Mouse (Mus musculus) left cerebral cortex, adult 9 months (tissue): Measurements from ENCODE around the gene Zfp281.

ENCODE experiments used
- DNase-seq, 2 experiments: peaks; one replicate each; pipeline ENCODE4 v3.0.0; 2022; ENCODE audit warnings: low spot score in 2 of 2

Zfp281 gene

DNA sequence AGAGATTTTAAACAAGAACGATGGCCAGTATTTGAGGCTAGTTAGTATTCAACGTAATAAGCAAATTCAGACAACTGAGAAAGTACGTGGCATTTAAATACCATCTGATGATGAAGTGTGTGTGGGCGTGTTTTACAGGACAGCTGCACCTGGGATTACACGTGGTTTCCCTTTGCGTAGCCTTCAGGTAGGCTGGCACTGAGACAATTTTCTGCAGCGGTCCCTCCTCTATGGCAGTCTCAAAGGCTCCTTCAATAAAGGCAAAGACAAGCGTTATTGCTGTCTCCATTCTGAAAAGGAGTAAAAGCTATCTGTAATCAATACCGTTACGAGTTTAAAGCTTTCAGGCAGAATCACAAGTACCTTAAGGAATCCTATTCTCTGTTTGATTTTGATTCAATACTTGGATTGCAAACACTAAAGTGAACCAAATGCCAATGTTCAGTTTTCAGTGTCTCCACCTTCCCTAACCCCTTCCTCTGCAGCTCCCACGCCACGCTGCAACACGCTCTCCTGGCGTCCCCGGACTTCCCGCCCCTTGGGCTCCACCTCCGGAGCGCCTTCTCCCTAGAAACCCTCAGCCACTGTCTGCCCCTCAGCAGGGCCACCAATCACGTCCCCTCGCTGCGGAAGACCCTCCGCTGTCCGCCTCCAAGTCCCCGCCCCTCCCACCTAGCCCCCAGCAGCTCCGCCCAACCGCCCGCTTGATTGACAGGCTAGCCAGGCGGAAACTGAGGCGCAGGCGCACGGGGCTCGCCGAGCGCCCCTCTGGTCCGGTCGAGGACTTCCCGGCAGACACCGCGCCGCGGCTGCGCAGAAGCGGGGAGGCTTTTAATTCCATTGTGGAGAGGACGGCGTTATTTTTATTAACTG is at the start of gene Zfp281:
Zfp281 (plus strand) TSS at position 756 of the 873 bp plus-strand sequence.
- DNase-seq: peak; percentile 87 to 94

DNA sequence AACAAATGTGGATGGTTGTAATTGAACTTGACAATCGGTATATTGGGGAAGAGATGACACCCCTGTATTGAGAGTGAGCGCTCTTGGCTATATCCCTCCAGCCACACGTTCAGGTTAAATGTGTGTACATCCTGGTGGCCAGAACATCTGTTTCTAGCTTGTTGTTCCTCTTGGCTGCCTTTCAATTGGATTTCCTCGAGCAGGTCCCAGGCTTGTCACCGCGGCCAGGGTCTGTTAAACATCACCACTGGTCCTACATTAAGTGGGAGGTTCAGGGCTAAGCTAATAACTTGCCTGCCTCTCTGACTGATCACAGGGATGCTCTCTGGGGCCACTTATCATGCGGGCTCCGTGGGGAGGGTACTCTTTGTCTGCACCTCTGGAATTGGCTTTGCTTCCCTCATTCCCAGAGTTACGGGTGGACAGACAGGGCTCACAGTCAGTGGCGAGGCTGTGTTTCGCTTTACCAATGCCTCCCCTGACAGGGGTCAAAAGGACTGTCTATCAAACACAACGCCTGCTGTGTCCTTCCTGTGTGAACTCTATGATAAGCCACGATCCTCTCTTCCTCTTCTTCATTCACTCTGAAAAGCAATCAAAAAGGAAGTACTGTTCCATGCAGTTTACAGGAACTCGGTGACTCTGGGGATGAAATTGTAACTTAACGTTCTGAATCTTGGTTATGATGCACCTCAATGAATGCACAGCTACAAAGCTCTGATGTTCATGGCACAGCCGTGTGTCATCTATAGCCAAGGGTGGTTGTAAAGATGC is 46.6 kb upstream of the Zfp281 start:
- DNase-seq: no peak

DNA sequence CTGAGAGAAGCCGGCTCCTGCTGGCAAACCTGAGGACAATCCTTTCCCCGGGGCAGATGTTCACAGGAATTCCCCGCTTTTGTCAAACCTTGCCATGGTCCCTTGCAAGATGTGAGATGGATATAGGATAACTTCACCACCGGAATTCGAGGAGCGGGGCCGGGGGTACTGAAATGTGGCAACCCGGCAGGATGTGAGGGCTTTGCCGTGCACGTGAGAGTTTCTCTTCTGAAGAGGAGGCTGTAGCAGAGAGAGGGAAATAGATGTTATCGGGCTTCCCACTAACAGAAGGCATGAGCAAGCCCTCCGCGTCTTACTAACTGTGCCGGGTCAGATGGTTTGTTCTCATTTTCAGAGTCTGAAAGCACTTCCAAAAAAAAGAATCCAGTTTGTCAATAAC is 45.3 kb upstream of the Zfp281 start:
- no peak for DNase-seq

DNA sequence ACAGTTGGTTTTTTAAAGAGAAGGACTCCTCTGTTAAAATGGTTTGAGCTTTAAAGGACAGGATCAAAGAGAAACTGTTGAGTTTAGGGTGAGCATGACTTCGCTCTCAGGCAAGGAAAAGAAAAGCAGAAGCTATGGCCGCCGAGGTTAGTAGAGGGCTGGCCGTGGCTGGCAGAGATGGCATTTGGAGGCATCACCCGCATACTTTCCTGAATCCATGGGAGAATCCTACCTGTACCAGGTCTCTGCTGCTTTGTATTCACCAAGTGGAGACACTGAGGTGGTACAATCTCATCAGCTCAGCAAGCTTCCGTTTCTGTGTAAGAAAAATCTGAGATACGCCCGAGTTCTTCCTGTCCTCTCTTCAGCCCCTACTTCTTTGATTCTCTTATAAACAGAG is 44.4 kb upstream of the Zfp281 start:
- DNase-seq: no peak

DNA sequence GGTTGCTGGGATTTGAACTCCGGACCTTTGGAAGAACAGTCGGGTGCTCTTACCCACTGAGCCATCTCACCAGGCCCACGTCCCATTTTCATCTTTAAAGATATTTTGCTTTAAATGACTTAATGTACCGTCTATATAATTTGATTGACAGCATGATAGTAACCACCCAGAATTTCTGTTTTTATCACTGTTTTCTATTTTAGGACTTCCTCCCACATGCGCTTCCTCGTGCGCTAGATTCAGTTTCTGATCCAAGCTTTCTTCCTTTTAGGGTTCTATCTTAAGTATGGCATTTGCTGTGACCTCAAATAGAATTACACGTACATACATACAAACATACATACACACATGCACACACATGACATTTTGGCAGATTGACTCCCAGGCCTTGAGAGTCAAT is 42.9 kb upstream of the Zfp281 start:
- DNase-seq: no peak

DNA sequence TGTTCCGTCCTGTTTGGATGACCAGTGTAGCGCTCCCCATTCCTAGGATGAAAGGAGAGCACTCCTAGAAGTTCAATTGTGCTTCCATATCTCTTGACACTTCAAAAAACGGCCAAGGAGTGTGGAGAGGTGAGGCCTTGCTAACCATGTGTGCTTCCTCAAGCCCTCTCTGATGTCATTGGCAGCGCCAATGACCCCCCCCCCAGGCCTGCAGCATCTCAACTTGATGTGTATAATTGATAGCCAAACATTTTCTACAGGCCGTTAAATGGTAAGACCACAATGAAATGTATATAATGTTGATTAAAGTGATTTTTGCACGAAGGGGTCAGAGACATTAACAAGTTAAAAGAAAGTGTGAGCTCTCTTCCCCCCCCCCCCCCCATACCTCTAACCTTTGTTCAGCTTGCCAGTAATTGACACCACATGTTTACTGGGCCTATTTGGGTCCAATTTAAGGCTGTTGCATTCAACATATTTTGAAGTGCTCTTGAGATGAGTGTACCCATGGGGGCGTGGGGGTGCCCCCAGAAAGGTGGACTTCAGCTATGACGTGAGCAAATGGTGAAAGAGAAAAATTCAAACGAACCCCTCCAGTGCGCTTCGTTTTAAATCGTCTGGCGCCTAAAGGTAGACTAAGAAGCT is 36.8 kb upstream of the Zfp281 start:
- no peak for DNase-seq

DNA sequence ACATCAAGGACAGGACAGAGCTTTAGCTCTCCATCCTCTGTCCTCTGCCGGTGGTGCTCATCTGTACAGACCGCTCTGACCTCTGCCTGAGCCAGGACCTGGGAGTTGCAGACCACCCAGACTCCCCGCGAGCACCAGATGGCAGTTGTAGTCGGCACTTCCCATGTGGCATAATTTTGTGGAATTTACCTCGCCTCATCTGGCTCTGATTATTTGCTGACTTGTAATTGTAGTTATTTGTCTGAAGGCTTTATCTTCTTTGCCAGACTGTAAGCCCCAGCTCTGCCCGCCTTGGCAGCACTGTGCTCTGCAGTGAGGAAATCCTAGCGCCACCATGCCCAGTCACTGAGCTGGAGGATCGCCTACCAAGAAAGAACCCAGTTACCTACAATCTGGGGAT is 35.8 kb upstream of the Zfp281 start:
- no peak for DNase-seq

DNA sequence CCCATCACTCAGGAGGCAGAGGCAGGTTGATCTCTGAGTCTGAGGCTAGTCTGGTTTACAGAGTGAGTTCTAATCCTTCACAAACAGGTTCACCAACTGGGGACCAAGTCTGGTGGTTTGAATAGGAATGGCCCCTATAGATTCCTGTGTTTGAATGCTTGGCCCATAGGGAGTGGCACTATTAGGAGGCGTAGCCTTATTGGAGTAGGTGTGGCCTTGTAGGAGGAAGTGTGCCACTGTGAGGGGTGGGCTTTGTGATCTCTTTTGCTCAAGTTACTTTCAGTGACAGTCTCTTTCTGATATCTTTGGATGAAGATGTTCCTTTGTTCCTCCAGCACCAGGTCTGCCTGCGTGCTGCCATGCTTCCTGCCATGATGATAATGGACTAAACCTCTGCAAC is 32.0 kb upstream of the Zfp281 start:
- DNase-seq: no peak

DNA sequence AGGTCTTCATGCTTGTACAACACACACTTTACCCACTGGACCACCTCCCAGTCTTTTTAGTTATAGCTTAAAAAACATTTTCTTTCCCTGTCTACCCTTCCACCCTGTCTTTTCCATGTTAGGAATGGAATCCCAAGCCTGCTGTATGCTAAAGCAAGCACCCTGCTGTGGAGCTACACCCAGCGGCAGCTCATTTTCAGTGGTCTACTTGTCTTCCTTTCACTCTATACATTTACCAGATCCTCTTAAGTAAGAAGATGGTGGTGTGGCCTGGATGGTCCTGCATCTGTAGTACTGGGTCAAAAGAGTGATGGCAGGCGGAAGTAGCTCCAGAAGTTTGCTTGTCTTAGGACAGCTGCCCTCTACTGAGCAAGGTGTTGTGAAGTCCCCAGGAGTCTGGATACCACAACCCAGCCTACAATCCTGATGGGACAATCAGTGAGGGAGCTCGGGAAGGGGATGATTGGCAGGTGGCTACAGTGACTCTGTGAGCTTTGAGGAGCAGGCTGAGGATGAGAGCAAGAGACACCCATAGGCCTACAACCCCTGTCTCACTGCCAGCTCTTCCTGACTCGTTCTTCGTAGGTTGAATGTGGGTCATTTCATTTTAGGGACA is 30.4 kb upstream of the Zfp281 start:
- DNase-seq: no peak

DNA sequence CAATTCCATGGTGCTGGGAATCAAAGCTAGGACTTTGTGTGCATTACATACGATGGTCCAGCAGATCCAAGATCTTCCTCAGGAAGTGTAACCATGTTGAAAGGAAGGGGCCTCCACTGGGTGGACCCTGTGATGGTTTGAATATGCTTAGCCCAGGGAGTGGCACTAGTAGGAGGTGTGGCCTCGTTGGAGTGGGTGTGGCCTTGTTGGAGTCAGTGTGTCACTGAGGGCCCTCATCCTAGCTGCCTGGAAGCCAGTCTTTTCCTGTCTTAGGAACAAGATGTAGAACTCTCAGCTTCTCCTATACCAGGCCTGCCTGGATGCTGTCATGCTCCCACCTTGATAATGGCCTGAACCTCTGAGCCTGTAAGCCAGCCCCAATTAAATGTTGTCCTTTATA is 27.9 kb upstream of the Zfp281 start:
- no peak for DNase-seq

DNA sequence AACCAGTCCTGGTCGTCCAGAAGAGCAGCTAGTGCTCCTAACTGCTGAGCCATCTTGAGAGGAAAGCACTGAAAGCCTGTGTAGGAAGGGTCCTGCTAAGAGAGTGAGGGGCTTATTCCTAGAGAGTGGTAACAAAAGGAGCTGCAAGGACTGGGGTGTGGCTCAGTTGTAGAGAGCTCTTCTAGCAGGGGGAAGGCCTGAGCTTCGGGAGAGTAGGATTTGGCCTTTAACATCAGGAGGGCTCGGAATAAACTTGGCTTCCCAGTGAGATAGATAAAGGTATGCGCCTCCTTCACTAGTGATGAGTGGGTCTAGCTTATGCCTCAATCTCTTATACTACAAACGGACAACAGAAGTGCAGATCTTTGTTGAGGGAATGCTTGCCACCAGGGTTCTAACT is 26.4 kb upstream of the Zfp281 start:
- DNase-seq: no peak

DNA sequence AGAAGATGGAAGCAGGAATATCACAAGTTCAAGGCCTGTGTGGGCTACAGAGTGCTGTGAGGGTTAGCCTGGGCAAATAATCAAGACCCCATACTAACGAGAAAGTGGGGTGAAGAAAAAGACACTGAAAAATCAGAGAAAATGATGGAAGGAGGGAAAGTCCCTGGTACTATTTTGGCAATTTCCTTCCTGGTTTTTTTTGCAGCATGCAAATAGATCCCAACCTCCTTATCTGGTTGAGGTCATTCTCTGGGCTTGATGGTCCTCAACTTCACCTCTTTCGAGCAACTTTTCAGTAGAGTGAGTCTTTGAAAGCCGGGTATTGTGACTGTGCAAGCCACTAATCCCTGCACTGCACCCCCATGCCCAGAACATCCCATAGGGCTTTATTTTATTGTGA is 24.6 kb upstream of the Zfp281 start:
- no peak for DNase-seq

DNA sequence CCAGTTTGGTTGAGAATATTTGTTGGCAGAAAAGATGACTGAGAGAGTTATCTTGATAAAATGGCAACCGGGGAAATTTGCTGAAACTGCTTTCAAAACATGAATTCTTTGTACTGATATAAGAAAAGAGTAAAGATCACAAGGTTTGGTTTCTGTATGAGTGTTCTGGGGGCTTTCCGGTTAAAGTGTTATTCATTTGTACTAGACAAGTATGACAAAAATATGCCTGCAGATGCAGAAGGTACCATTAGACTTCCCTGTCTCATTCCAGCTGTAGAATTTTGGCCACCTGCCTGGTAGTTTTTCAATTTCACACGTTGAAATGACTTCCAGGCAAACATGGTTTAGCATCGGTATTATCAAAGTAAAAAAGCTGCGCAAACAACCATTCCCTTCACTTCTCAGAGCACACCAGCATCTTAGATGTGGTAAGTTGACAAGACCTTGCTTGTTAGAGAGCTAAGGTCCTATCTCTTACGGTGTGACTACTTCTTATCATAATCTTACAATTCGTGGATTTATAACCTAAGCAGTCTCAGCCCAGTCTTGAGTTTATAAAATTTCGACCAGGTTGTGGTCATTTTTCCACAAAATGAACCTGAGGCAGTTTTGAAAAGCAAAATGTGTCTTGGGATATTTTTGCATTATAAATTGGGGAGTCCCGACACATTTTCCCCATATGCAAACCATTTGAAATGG is 23.9 kb upstream of the Zfp281 start:
- DNase-seq: no peak

DNA sequence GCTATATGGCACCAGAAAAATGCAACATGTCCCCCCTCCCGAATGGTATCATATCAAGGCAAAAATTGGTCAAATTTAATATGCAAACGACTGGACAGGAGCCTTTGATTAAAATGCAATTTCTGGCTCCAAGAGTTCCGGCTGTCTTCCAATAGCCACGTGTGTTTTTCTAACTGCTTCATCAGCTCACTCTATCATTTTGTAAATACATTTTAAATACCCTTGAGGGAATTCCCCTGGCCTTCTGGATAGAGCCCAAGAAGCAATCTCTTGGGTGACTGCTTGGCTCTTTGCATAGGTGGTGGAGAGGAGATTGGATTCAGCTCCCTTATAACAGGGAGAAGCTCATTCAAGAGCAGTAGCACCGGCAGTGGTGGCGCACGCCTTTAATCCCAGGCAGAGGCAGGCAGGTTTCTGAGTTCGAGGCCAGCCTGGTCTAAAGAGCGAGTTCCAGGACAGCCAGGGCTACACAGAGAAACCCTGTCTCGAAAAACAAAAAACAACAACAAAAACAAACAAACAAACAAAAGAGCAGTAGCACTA is 23.3 kb upstream of the Zfp281 start:
- DNase-seq: no peak

DNA sequence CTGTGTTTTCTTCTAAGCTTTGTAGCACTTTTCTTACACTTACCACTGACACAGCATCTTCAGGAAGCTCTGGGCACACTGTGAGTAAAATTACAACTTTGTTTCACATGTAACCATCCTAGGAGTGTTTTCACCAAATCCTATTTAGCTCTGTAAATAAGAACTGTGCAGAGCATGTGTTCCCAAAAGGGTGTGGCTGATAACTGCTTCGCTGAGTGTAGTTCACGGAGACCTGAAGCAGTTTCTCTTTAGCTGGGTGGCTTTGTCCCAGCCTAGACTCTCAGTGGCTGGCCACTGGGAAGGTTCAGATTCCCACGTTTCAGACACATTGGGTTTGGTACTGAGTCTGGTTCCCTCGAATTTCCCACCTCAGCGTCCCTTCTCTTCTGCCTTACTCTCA is 22.4 kb upstream of the Zfp281 start:
- DNase-seq: no peak

DNA sequence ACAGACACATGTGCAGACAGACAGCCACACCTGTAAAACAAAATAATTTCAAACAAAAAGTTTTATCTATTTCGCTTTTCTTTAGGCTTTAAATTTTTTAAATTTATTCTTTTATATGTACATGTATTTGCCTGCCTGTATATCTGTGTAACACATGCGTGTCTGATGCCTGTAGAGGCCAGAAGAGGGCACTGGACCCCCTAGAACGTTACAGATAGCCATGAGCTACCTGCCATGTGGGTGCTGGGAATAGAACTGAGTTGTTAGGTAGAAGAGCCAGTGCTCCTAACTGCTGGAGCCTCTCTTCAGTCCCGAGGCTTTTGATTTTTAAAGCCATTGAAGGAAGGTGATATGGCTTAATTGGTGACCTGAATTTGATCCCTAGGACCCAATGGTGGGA is 20.5 kb upstream of the Zfp281 start:
- no peak for DNase-seq

DNA sequence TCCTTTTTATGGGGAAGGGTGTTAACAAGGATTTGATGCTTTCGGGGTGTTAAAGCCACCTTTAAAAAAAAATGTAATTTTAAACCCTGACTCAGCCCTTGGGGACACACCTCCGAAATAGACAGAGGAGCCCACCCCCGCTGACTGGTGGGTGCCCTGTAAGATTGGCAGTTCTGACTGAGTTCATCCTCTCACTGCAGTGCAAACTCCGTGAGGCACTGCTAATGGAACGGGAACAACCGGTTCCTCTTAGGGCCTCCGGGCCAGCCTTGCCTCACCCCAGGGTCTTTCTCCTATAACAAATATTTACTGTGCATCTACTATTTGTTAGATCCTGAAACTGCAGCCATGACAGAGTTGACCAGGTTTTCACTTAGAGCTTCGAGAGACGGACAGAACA is 18.9 kb upstream of the Zfp281 start:
- DNase-seq: no peak

DNA sequence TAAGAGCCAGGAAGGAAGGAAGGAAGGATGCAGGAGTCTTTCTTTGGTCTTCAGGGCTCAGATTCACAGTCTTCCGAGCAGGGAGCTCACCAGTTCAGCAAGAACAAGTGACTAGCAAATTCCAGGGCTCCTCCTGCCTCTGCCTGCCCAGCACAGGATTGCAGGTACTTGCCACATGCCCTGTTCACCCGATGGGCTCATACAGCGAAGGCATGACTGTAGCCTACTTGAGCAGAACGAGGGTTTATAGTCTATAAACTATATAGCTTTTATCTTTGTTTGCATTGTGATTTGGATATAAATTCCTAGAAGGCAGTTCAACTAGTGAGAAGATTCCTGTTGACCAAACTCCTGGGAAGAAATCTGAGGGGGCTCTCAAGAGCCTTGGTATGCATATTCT is 18.4 kb upstream of the Zfp281 start:
- no peak for DNase-seq

DNA sequence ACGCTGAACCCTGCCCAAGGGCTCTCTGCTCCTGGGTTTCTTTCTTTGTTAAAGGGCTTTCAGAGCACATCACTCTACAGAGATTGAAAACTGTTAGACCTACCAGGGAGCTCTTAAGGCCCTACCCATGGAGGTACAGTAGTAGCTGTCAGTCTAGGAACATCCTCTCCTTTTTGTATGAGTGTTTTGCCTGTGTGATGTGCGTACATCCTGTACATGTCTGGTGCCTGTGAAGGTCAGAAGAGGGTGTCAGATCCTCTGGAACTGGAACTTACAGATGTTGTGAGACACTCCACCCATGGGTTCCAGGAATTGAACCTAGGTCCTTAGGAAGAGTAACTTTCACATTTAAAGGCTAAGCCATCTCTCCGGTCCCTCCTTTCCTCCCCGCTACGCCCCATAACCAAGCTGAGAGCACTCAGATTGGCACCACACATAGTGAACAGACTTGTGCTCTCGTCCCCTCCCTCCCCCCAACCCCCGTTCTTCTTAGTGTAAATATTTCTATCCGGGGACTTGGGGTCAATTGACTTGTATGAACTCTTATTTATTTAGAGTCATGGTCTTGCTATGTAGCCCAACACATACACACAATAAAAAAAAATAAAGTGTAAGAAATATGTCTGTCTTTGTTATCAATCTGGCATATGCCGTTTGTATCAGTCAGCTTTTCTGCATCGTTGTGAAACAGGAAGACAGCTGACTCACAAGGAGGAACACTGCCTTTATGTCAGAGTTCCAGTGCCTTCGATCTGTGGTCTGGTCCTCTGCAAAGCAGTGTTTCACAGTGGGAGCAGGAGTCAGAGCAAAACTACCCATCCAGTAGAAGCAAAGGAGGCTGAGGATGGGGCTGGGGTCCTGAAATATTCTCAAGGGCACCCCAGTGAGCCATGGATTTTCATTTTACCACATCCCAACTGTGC is 16.1 kb upstream of the Zfp281 start:
- no peak for DNase-seq

DNA sequence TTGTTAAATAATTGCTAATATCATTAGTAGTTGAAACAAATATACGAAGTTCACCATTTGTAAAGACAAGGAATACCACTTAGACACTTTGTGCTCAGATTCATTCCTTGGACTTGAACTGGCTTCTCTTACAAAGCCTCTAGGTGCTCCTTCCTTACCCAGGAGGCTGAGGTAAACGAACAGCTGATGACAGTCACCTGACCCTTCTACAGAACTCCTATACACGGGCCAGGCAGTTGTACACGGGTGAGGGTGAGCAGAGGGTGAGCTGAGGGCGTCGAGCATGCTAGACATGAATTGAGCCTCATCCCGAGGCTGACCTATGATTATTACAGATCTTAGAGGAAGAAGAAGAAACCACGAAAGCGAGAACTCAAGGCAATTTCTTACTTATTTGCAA is 12.9 kb upstream of the Zfp281 start:
- DNase-seq: no peak
